Mouse (Mus musculus): ENCODE measurements around the gene BC005624.
"Not testable (repeated sequence)": the region's sequence is repeated elsewhere in the genome, so short reads cannot be mapped to it uniquely, and the experiment has no call there.

Gene BC005624

DNA sequence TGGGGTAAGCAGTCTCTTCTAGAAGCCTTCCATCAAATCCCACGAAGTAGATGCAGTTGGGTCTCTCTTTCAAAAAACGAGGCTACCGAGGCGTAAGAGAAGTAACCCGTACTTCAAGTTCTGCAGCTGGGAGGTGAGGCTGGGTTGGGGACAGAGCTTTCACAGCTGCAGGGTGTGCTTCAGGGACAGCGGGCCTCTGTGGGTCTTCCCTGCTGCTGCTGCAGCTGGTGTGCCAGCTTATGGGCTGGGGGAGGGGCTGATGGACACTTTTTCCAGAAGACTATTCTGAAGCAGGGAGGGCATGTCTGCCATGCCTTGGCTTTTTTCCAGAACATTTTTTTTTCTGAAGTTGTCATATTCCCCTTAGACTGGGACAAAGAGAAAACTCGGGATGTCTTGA lies 1.0 kb upstream of the BC005624 start:
- no peak for DNase-seq (ENCODE audit: low read depth, low spot score)

DNA sequence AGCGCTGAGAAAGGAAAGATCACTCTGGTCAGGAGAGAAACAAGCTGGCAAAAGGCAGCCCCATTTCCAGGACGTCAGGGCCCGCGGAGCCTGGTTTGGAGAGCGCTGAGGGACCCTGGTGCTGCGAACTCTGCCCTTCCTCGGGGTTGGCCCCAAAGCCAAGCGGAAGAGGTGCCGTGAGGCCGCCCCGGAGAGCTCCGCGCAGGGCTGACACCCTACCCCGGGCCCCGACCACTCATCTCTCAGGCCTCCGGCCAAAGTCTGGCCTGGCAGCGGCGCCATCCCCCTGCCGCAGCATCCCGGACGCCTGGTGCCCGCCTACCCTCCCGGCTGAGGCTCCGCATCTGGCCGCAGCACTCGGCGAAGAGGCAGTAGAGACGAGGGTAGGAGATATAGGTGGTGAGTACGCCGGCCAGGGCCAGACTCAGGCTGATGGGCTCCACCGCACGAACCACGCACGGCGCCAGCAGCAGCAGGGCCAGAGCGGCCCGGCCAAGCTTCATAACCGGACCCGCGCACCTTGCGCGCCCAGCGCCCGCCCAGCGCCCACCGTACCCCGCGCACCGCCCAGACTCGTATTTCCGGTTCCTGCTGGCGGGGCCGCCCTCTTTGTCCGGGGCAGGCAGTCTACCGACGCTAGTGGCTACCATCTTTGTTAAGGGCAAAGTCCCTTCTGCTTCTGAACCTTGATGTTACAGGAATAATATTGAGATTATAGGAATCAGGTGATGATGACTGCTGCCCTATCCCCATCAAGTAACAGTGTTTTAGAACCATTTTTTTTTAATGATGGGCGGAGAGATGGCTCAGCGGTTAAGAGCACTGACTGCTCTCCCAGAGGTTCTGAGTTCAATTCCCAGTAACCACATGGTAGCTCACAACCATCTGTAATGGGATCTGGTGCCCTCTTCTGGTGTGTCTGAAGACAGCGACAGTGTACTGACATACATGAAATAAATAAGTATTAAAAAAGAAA lies 14.4 kb downstream of the BC005624 start, which contains the start of gene Tor1a:
Tor1a (minus strand) TSS at position 582 of the 976 bp plus-strand sequence.
- DNase-seq (ENCODE audit: low read depth, low spot score), result peak; percentile 87

DNA sequence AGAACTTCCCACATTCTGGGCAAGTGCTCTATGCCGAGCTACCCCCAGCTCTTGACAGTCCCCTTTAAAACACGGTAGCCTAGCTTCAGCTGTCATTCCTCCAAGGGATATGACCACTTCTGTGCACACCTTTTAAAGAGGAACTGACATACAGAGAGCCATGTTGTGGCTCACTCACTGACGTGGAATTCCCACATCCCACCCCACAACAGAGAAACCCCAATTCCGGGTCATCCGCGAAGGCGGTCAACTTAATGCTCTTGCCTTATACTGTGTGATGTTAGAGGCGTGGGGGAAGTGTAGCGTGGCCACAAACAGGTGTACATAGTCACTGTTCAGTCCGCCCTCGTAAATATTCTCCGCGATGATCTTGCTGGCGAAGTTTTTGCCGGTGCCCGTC lies 15.2 kb downstream of the BC005624 start:
- peak; percentile 66 for DNase-seq (ENCODE audit: low read depth, low spot score)

DNA sequence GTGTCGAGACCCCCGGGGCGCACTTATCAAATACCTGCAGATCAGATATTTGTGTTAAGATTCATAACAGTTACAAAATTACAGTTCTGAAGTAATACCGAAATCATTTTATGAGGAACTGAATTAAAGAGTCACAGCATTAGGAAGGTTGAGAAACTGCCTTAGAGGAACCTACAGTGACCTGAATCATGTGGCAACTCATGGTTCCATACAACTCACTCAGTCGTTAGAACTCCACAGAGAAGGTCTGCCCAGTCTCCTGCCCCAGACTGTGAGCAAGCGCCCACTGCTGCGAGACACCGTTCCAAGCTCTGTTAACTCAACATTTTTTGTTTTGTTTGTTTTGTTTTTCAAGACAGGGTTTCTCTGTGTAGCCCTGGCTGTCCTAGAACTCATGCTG lies 16.4 kb downstream of the BC005624 start:
- DNase-seq (ENCODE audit: low read depth, low spot score), result no peak

DNA sequence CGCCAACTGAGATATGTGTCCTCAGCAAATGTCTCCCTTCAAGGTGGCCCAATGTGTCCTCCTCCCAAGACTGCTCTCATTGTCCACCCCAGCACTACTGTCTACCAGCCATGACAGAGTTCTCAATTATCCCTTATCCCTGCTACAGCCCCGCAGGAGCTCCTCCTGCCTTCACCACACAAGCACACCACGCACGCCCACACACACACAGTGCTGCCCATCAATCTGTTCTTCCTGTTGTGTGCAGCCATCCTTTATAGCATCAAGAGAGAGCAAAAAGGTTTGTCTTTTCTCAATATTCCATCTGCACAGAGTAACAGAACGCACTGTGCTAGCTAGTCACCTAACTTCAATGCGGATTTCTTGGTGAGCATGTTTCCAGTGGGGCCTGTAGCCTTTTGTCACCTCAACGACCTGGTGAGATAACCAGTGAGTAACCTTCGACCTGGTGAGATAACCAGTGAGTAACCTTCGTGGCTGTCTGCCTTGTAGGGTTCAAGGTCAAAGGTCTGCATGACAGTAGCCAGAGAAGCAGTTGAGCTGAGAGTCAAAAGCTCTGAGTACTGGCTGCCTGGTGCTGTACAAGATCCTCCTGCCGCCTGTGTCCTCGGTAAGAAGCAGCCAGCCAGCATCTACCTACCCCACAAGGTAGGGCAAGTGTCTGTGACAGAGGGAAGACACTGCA lies 19.3 kb downstream of the BC005624 start:
- DNase-seq (ENCODE audit: low read depth, low spot score), result no peak

DNA sequence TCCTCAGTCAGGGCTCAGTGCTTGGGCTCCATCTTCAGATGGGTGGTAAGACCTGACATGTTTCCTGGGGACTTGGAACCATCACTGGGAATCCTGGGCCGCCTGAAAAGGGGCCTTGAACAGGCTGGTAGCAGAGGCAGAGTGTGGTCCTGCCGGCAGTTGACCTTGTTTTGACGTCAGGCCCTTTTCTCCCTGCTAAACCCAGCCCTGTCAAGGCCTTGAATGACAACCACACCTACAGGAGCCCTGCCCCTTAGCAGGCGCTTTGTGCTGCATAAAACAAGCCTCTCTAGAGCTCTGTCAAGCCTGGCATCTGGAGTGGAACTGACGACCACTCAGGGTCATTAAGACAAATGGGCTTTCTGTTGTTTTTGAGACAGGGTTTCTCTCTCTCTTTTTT lies 22.1 kb downstream of the BC005624 start:
- no peak for DNase-seq (ENCODE audit: low read depth, low spot score)

DNA sequence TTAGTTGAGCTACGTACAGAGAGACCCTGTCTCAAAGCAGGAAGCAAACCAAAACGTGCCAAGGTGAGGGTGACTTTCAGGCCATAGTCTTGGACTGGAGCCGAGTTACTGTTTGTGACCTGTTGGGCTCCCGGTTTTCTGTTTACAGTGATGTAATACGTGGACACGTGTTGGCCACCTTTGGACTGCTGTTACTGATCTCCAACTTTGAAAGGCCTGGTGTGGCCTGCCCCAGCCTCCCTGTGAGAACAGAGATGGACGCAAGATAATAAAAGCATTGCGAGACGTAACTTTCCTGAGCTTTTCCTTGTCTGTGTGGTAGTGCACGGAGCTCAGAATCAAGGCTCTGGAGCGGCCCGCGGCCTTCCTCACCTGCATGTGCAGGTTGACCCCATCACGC lies 23.3 kb downstream of the BC005624 start:
- no peak for DNase-seq (ENCODE audit: low read depth, low spot score)

DNA sequence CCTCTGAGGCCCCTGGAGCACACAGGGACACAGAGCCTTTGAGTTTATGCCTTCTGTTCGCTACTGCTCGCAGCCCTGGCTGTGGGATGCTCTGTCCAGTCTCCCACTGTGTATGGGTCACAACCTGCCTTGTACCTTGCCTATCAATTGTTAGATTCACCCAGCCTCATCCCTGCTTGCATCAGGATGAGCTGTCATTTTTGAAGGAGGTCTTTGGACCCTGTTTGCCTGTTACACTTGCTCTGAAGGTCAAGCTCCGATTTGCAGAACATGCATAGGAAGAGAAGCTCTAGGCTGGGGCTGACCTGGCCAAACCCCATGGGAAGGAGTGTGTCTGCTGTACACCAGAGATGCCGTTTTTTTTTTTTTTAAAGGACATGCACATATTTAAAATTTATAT lies 24.5 kb downstream of the BC005624 start:
- DNase-seq (ENCODE audit: low read depth, low spot score), result no peak

DNA sequence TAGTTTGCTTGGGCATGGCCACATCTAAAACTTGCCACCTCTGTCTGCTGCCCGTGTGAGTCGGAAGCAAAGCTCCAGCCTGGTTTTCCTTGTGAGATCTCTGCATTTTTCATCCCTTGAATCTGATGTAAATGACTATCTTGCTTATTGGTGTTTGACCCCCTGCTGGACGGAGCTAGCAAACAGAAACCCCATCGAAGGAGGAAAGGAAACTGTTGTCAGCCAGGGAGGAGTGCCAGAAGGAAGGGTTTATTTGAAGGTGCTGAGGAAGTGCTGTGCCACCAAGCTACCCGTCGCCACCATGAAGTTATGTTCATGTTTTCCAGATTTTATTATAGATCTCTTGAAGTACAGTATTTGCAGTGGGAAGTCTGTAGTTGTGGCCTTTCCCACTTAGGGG lies 27.2 kb downstream of the BC005624 start:
- no peak for DNase-seq (ENCODE audit: low read depth, low spot score)

DNA sequence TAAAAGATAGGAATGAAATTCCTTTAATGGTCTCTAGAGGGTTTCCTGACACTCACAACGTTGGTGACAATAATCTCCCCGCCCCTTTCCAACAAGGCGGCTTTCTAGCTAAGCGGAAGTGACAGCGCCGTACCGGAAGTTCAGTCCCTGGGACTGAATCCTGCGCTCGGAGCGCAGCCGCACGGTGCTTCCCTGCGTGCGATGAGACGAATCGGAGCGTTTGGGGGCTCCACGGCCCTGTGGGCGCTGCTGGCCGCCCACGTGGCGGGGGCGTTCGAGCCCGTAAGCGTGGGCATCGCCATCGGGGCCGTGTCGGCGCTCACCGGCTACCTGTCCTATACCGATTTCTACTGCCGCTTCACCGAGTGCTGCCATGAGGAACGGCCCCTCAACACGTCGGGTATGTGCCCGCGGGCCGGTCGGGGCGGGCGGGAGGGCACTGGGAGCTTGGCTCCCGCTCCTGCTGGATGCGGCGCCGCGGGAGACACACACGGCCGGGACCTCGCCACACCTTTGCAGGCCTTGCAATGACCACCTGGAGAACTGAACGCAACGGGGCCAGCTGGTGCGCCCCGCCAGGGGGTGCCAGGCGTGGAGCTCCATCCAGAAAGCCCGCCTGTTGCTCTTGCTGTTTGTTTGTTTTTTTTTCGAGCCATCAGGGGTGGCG lies 29.0 kb downstream of the BC005624 start, which contains the start of gene Tor1b:
Tor1b (plus strand) TSS at position 136 of the 667 bp plus-strand sequence.
- peak; percentile 93 for DNase-seq (ENCODE audit: low read depth, low spot score)

DNA sequence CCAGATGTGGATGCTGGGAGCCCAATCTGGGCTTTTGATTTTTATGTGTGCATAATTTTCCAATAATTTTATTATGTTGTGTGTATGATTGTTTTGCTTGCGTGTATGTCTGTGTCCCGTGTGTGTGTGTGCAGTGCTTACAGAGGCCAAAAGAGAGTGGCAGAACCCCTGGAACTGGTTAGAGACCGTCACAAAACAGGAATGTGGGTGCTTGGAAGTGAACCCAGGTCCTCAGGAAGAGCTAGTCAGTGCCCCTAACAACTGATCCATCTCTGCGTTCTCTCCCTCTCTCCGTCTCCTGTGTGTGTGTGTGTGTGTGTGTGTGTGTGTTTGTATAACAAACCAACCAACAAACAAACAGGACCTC lies 29.6 kb downstream of the BC005624 start:
- DNase-seq (ENCODE audit: low read depth, low spot score), result no peak

DNA sequence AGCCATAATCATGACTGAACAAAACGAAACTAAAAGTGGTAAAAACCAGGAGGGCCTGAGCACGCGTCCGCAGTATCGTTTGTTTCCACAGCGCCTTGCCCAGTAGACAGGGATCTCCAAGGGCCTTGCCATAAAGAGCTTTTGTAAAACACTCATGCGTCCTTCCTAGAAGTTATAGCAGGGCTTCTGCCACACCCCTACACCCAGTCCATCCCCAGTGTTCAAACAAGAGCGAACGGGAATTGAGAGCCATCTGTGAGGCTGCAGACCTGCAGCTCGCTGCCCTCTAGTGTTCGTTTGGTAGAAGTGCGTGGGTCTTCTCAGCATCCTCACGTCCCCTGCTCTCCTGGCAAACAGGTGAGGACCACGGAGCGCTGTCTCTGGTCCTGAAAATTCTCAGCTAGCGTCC lies 39.4 kb downstream of the BC005624 start:
- DNase-seq (ENCODE audit: low read depth, low spot score), result peak; percentile 90

DNA sequence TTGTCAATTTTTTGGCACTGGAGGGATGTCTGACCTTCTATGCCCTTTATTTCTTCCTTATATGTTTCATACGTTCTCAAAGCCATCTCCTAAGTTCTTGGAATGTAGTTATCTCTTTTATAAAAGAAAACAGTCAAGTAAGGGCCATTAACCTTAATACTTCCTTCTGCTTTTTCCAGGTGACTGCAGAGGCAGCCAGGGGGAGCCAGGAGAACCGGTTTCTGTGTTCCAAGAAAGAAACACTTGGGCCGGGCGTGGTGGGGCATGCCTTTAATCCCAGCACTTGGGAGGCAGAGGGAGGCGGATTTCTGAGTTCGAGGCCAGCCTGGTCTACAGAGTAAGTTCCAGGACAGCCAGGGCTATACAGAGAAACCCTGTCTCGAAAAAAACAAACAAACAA lies 39.9 kb downstream of the BC005624 start:
- DNase-seq (ENCODE audit: low read depth, low spot score), result not testable (repeated sequence)

DNA sequence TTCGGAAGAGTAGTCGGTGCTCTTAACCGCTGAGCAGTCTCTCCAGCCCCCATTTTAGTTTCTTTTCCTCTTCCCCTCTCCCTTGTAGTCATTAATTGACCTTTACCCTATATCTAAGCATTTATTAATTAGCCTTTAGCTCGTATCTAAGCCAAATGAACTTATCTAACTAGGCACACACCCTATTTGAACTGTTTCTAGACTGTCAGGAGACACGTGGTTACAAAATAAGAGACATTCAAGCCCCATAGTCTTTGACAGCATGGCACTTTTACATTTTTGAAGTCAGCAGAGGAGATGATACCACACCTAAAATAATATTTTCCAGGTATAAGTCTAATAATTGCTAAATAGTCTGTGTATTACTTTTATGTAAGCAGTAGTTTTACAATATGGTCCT lies 40.4 kb downstream of the BC005624 start:
- DNase-seq (ENCODE audit: low read depth, low spot score), result no peak

DNA sequence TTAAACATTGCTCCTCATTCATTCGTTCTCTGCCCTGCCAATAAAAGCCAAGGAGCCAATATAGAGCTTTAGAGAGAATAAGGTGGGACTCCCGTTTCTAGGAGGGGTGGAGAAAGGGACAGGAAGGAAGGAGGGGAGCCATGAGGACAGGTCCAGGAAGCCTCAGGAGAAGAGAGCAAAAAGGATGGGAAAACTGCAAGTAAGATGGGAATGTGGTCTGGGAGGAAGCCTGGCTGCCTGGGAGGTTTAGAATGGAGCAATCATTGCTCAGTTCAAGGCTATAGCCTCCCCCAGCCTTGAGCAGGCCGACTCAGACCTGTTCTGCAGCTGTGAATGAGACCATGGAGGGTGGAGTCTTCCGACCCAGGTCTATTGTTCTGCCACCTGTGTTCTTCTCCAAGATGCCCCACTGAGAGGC lies 43.4 kb downstream of the BC005624 start:
- no peak for DNase-seq (ENCODE audit: low read depth, low spot score)

DNA sequence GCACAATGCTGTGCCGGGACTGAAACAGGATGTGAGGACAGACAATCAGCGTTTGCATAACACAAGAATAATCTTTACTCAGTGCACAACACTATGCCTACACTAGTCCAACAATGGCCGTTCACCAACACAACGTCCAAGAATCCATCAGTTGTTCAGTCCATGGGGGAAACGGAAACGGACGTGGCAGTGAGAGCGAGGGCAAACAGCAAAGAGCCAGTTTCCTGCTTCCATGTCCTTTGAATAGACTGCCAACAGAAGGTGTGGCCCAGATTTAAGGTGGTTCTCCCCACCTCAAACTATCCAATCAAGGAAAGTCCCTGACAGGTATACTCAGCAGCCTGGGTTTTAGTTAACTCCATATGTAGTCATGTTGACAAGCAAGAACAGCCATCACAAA lies 44.3 kb downstream of the BC005624 start:
- DNase-seq (ENCODE audit: low read depth, low spot score), result no peak

DNA sequence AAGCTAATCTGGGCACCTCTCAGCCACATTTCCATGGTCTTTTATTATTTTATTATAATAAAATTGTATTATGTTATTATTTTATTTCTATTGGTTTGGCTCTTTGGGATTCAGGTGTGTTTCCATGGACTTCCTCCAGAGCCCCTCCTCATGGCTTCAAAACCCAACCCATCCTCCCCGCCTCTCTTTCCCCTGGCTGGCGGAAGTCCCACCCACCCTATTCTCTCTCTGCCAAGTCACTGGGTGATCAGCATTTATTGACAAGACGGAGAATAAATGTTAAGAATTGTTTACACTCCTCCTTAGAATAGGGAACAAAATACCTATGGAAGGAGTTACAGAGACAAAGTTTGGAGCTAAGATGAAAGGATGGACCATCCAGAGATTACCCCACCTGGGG lies 45.2 kb downstream of the BC005624 start:
- no peak for DNase-seq (ENCODE audit: low read depth, low spot score)

DNA sequence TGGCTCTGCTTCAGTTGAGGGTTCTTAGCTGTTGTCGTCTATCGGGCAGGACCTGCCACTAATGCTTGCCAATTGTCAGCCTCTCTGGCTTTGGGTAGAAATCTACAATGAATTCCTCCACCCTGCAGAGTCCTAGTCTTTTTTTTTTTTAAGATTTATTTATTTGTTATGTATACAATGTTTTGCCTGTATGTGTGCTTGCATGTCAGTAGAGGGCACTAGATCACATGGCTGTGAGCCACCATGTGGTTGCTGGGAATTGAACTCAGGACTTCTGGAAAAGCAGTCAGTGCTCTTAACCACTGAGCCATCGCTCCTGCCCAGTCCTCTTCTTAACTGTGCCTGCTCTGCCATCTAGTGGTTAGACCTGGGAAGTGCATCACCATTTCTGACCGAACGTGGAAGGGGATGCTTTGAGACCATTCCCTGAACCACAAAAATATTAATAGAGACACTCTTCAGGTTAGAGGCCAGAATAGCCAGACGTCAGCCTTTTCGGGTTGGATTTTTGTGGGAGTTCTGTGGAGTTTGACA lies 48.0 kb downstream of the BC005624 start:
- DNase-seq (ENCODE audit: low read depth, low spot score), result peak; percentile 70

DNA sequence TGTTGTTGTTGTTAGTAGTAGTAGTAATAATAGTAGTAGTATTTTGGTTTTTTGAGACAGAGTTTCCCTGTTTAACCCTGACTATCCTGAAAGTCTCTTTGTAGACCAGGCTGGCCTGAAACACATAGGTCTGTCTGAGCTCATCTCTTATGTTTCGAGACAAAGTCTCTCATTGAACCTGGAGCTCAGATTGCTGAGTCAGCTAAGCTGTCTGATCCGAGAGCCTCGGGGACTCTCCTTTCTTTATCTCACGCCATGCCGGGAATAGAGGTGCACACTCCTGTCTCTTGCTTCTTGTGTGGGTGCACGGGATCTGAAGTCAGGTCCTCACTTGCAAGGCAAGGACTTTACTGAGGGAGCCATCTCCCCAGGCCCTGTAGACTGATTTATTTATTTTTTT lies 49.0 kb downstream of the BC005624 start:
- DNase-seq (ENCODE audit: low read depth, low spot score), result no peak

DNA sequence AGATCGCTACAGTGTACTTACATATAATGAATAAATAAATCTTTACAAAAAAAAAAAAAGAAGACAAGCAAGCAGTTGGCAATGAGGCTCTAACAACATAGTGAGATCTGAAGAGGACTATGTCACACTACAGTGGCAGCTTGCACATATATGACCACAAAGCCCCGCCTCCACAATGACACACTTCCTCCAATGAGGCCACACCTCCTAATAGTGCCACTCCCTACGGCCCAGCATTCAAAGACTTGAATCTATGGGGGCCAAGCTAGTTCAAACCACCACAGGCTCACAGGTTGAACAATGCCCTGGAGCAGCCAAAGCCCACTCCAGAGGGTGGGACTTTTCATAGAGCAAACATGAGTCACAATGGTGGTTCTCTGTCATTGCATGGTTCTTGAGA lies 50.1 kb downstream of the BC005624 start:
- no peak for DNase-seq (ENCODE audit: low read depth, low spot score)

DNA sequence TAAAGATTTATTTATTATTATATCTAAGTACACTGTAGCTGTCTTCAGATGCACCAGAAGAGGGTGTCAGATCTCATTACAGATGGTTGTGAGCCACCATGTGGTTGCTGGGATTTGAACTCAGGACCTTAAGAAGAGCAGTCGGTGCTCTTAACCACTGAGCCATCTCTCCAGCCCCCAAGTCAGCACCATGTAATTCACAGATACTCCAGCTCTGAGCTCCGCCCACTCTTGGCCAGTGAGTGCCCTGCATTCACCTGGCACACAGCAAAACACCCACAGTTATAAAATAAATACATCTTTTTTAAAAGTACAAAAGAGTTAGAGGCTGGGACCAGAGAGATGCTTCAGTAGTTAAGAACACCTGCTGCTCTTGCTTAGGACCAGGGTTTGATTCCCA lies 51.2 kb downstream of the BC005624 start:
- DNase-seq (ENCODE audit: low read depth, low spot score), result not testable (repeated sequence)

DNA sequence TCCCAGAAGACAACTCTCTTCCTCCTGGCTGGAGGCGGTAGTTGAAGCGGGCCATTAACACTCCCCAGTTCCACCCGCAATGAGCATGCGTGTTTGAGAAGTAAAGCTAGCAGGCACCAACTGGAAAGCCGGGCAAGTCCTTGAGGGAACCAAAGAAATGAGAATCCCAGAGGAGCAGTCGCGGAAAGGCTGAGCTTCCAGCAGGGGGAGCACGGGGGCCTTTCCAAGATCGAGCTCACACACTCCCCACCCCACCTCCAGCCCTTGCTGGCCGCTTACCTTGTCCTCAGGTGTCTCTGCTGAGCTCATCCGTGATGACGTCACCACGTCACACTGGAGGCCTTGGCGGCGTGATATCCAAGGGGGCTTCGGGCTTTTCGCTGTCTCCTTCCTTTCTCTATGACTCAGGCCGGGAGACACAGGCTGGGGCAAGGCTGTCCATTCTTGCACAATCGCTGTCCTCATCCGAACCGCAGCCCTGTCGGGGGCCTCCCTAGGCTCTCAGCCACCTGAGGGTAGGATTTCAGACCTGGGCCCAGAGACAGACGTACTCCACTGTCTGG lies 52.4 kb downstream of the BC005624 start, which contains the start of gene Ptges:
Ptges (minus strand) TSS at position 381 of the 563 bp plus-strand sequence.
- peak; percentile 40 for DNase-seq (ENCODE audit: low read depth, low spot score)

Data from CD4-positive helper T cell, adult 2 months (primary cell).